Comparison of ENCODE assay signal across 9 mouse cellular contexts in genomic region chr11:110781492-110782276, GRCm38 (mm10).
A peak's percentile ranks its signal among the peaks of the same experiment; 100 is the strongest.
DNase-seq lines count a peak whose midpoint lies in the region; ATAC-seq lines count a peak whose summit lies in the region.
"Had no signal": no experiment of that assay in that cellular context is flagged by ENCODE, and none has a peak within 500 bp of the region (broad histone marks: within the 10 kb centered on the region; RNA-seq: fewer than 3 reads in every experiment).

No protein-coding gene starts in this region.

- peak; percentile 89 for ATAC-seq in megakaryocyte, adult 5-6 weeks (ENCODE audit: poor library complexity, severe bottlenecking)

- H3K4me3 ChIP-seq in brown adipose tissue, adult 24 weeks (ENCODE audit: insufficient read depth, low read depth, low read length), result no peak overlapping the region

- H3K27ac ChIP-seq in brown adipose tissue, adult 24 weeks (replicated peaks; ENCODE audit: low read depth, low read length), result peak overlapping the region; percentile 81

- H3K4me1 ChIP-seq in brown adipose tissue, adult 24 weeks (ENCODE audit: control insufficient read depth, insufficient read depth, insufficient read length, low read length), result no peaks in the 10 kb centered on the region

- DNase-seq in embryo, embryonic 11 days, result peak; percentile 19
- DNase-seq in embryo, embryonic 9.5 days (ENCODE audit: extremely low spot score), result no peak
- DNase-seq in 3T3-L1 (ENCODE audit: low read depth, low spot score), result peak; percentile 77
- DNase-seq in right cerebral cortex, postnatal 10 days (ENCODE audit: low spot score in 2 of 2), result no peak
- no peak for DNase-seq in adrenal gland, postnatal 36 days
- DNase-seq in layer of hippocampus, adult 8-10 months (ENCODE audit: low spot score in 2 of 2), result no peak
- DNase-seq: layer of hippocampus, postnatal 36 days had no signal

Comparison
In these comparisons a context has a peak if more than half of its experiments do, and no peak if none do; other contexts are left out.
1. DNase-seq: peak in embryo, embryonic 11 days (single experiment) and 3T3-L1 (single experiment); none in embryo, embryonic 9.5 days (single experiment), right cerebral cortex, postnatal 10 days (0 of 2), adrenal gland, postnatal 36 days (0 of 2) and layer of hippocampus, adult 8-10 months (0 of 2).